Mouse (Mus musculus): ENCODE data around the gene Atxn2l. TPM values are rescaled to one million over a fixed set of nuclear protein-coding genes. Genes with fewer than 3 reads are reported as not detected.

The Atxn2l gene
- polyA plus RNA-seq, 1 experiment = 70.6 TPM

GRCm38 (mm10) chr7:126467834-126468627 lies 35.2 kb downstream of the Atxn2l start:
- H3K4me1 ChIP-seq (ENCODE audit: control insufficient read depth, insufficient read depth, low read length) = no peaks in the 10 kb centered on the region
- no peak overlapping the region for H3K4me3 ChIP-seq (ENCODE audit: insufficient read depth, low read depth, low read length)
- 86% methylated on average over 18 of the region's 18 CpGs for WGBS
- no peak for TF ChIP-seq CTCF (conservative IDR thresholded peaks at IDR 0.05; ENCODE audit: insufficient read depth, insufficient read length, low read depth, low read length)
- TF ChIP-seq POLR2A (IDR thresholded peaks at IDR 0.05; ENCODE audit: low read depth, low read length) = no peak
- no peaks in the 10 kb centered on the region for H3K27me3 ChIP-seq (replicated peaks; ENCODE audit: control insufficient read depth, insufficient read depth, low read length)
- no peak for DNase-seq
- no peaks in the 10 kb centered on the region; the same call in none of the 2 replicates for H3K36me3 ChIP-seq (ENCODE audit: control insufficient read depth, insufficient read depth, low read length)
- no peak overlapping the region for H3K27ac ChIP-seq (ENCODE audit: insufficient read depth, low read depth, low read length)

- Histone ChIP-seq H3K27me3 (replicated peaks; ENCODE audit: control insufficient read depth, insufficient read depth, low read length) (no peaks in the 10 kb centered on the region), H3K27ac (ENCODE audit: insufficient read depth, low read depth, low read length) (no peak overlapping the region), H3K4me1 (ENCODE audit: control insufficient read depth, insufficient read depth, low read length) (no peaks in the 10 kb centered on the region), H3K4me3 (ENCODE audit: insufficient read depth, low read depth, low read length) (no peak overlapping the region), H3K36me3 (ENCODE audit: control insufficient read depth, insufficient read depth, low read length) (no peaks in the 10 kb centered on the region; the same call in none of the 2 replicates)
- WGBS = 55% methylated on average over 5 of the region's 5 CpGs
- TF ChIP-seq CTCF (conservative IDR thresholded peaks at IDR 0.05; ENCODE audit: insufficient read depth, insufficient read length, low read depth, low read length) (peak; percentile 54), POLR2A (IDR thresholded peaks at IDR 0.05; ENCODE audit: low read depth, low read length) (no peak)
- DNase-seq = peak; percentile 22
Observed at GRCm38 (mm10) chr7:126467271-126467670, 36.0 kb downstream of the Atxn2l start.

- Histone ChIP-seq H3K36me3 (ENCODE audit: control insufficient read depth, insufficient read depth, low read length) (no peaks in the 10 kb centered on the region; the same call in none of the 2 replicates), H3K4me1 (ENCODE audit: control insufficient read depth, insufficient read depth, low read length) (no peaks in the 10 kb centered on the region), H3K27me3 (replicated peaks; ENCODE audit: control insufficient read depth, insufficient read depth, low read length) (no peaks in the 10 kb centered on the region), H3K4me3 (ENCODE audit: insufficient read depth, low read depth, low read length) (no peak overlapping the region), H3K27ac (ENCODE audit: insufficient read depth, low read depth, low read length) (no peak overlapping the region)
- TF ChIP-seq CTCF (conservative IDR thresholded peaks at IDR 0.05; ENCODE audit: insufficient read depth, insufficient read length, low read depth, low read length) (no peak), POLR2A (IDR thresholded peaks at IDR 0.05; ENCODE audit: low read depth, low read length) (no peak)
- DNase-seq = no peak
- WGBS = 87% methylated on average over 5 of the region's 5 CpGs
Observed at GRCm38 (mm10) chr7:126466707-126467106, 36.5 kb downstream of the Atxn2l start.

- no peak overlapping the region for H3K4me3 ChIP-seq (ENCODE audit: insufficient read depth, low read depth, low read length)
- no peaks in the 10 kb centered on the region; the same call in none of the 2 replicates for H3K36me3 ChIP-seq (ENCODE audit: control insufficient read depth, insufficient read depth, low read length)
- H3K27ac ChIP-seq (ENCODE audit: insufficient read depth, low read depth, low read length) = no peak overlapping the region
- WGBS = 59% methylated on average over 9 of the region's 9 CpGs
- TF ChIP-seq POLR2A (IDR thresholded peaks at IDR 0.05; ENCODE audit: low read depth, low read length) (no peak), CTCF (conservative IDR thresholded peaks at IDR 0.05; ENCODE audit: insufficient read depth, insufficient read length, low read depth, low read length) (no peak)
- no peaks in the 10 kb centered on the region for H3K4me1 ChIP-seq (ENCODE audit: control insufficient read depth, insufficient read depth, low read length)
- no peak for DNase-seq
- no peaks in the 10 kb centered on the region for H3K27me3 ChIP-seq (replicated peaks; ENCODE audit: control insufficient read depth, insufficient read depth, low read length)
Observed at GRCm38 (mm10) chr7:126466116-126466515, 37.1 kb downstream of the Atxn2l start.

- H3K27me3 ChIP-seq (replicated peaks; ENCODE audit: control insufficient read depth, insufficient read depth, low read length) = no peaks in the 10 kb centered on the region
- no peaks in the 10 kb centered on the region for H3K4me1 ChIP-seq (ENCODE audit: control insufficient read depth, insufficient read depth, low read length)
- no peak overlapping the region for H3K4me3 ChIP-seq (ENCODE audit: insufficient read depth, low read depth, low read length)
- no peak overlapping the region for H3K27ac ChIP-seq (ENCODE audit: insufficient read depth, low read depth, low read length)
- H3K36me3 ChIP-seq (ENCODE audit: control insufficient read depth, insufficient read depth, low read length) = no peaks in the 10 kb centered on the region; the same call in none of the 2 replicates
- WGBS = 52% methylated on average over 7 of the region's 7 CpGs
- DNase-seq = no peak
- TF ChIP-seq POLR2A (IDR thresholded peaks at IDR 0.05; ENCODE audit: low read depth, low read length) (no peak), CTCF (conservative IDR thresholded peaks at IDR 0.05; ENCODE audit: insufficient read depth, insufficient read length, low read depth, low read length) (no peak)
Observed at GRCm38 (mm10) chr7:126465246-126466030, 37.8 kb downstream of the Atxn2l start.

GRCm38 (mm10) chr7:126464836-126465235 lies 38.4 kb downstream of the Atxn2l start:
- Histone ChIP-seq H3K36me3 (ENCODE audit: control insufficient read depth, insufficient read depth, low read length) (no peaks in the 10 kb centered on the region; the same call in none of the 2 replicates), H3K4me3 (ENCODE audit: insufficient read depth, low read depth, low read length) (no peak overlapping the region), H3K27ac (ENCODE audit: insufficient read depth, low read depth, low read length) (no peak overlapping the region), H3K27me3 (replicated peaks; ENCODE audit: control insufficient read depth, insufficient read depth, low read length) (no peaks in the 10 kb centered on the region), H3K4me1 (ENCODE audit: control insufficient read depth, insufficient read depth, low read length) (no peaks in the 10 kb centered on the region)
- no peak for DNase-seq
- TF ChIP-seq POLR2A (IDR thresholded peaks at IDR 0.05; ENCODE audit: low read depth, low read length) = no peak
- TF ChIP-seq CTCF (conservative IDR thresholded peaks at IDR 0.05; ENCODE audit: insufficient read depth, insufficient read length, low read depth, low read length) = no peak
- WGBS = 57% methylated on average over 5 of the region's 5 CpGs

- WGBS = 78% methylated on average over 4 of the region's 4 CpGs
- no peaks in the 10 kb centered on the region for H3K27me3 ChIP-seq (replicated peaks; ENCODE audit: control insufficient read depth, insufficient read depth, low read length)
- no peak for DNase-seq
- H3K27ac ChIP-seq (ENCODE audit: insufficient read depth, low read depth, low read length) = no peak overlapping the region
- no peaks in the 10 kb centered on the region for H3K4me1 ChIP-seq (ENCODE audit: control insufficient read depth, insufficient read depth, low read length)
- H3K36me3 ChIP-seq (ENCODE audit: control insufficient read depth, insufficient read depth, low read length) = no peaks in the 10 kb centered on the region; the same call in 1 of the 2 replicates
- H3K4me3 ChIP-seq (ENCODE audit: insufficient read depth, low read depth, low read length) = no peak overlapping the region
- TF ChIP-seq POLR2A (IDR thresholded peaks at IDR 0.05; ENCODE audit: low read depth, low read length) (no peak), CTCF (conservative IDR thresholded peaks at IDR 0.05; ENCODE audit: insufficient read depth, insufficient read length, low read depth, low read length) (no peak)
Observed at GRCm38 (mm10) chr7:126464121-126464520, 39.1 kb downstream of the Atxn2l start.

Data from kidney, adult 2 months (tissue).